Mouse (Mus musculus): ENCODE measurements around the gene Maco1. TPM values are rescaled to one million over a fixed set of nuclear protein-coding genes. Genes with fewer than 3 reads are reported as not detected.
"Not testable (repeated sequence)": the region's sequence is repeated elsewhere in the genome, so short reads cannot be mapped to it uniquely, and the experiment has no call there.

Gene Maco1
- polyA plus RNA-seq, 1 experiment, result 47.7 TPM

DNA sequence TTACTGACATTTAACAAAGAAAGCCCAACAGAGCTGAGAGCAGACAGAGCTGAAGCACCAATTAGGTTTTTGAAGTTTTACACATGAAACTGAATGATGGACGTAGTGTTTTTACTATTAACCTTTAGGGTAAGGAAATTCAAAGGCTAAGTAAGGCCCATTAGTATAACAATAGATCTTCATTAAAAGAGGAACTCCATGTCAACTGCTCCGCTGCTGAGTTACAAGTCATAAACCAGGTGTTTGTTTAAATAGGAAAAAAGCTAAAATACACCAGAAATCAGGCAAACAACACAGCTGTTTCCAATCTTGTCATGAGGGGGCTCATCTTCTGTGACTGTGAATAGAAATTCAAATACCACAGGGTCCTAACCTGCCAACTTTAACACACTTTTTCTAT lies 1.9 kb downstream of the Maco1 start:
- WGBS, result 48% methylated on average over 2 of the region's 2 CpGs
- Histone ChIP-seq H3K4me1 (ENCODE audit: control insufficient read depth, insufficient read depth, low read length) (peaks cover 5% of the 10 kb centered on the region; the same call in 1 of the 2 replicates), H3K27ac (ENCODE audit: insufficient read depth, low read length) (no peak overlapping the region), H3K4me3 (replicated peaks; ENCODE audit: insufficient read depth, low read depth, low read length) (peak overlapping the region; percentile 14), H3K27me3 (ENCODE audit: control insufficient read depth, insufficient read depth, low read length) (no peaks in the 10 kb centered on the region)
- TF ChIP-seq CTCF (IDR thresholded peaks at IDR 0.05; ENCODE audit: borderline replicate concordance, insufficient read depth, low read depth, low read length), result no peak
- TF ChIP-seq POLR2A (IDR thresholded peaks at IDR 0.05; ENCODE audit: borderline replicate concordance, insufficient read depth, low read length), result no peak
- DNase-seq, result no peak

- TF ChIP-seq CTCF (IDR thresholded peaks at IDR 0.05; ENCODE audit: borderline replicate concordance, insufficient read depth, low read depth, low read length), result no peak
- TF ChIP-seq POLR2A (IDR thresholded peaks at IDR 0.05; ENCODE audit: borderline replicate concordance, insufficient read depth, low read length), result no peak
- Histone ChIP-seq H3K4me3 (replicated peaks; ENCODE audit: insufficient read depth, low read depth, low read length) (peak overlapping the region; percentile 34), H3K27ac (ENCODE audit: insufficient read depth, low read length) (no peak overlapping the region), H3K4me1 (ENCODE audit: control insufficient read depth, insufficient read depth, low read length) (peaks cover 9% of the 10 kb centered on the region), H3K27me3 (ENCODE audit: control insufficient read depth, insufficient read depth, low read length) (no peaks in the 10 kb centered on the region)
- 17% methylated on average over 4 of the region's 4 CpGs for WGBS
- DNase-seq, result no peak
These were observed 2.6 kb downstream of the Maco1 start for GRCm38 (mm10) chr4:134850551-134850950.

- Histone ChIP-seq H3K27me3 (ENCODE audit: control insufficient read depth, insufficient read depth, low read length) (no peaks in the 10 kb centered on the region), H3K4me1 (ENCODE audit: control insufficient read depth, insufficient read depth, low read length) (peaks cover 14% of the 10 kb centered on the region), H3K27ac (ENCODE audit: insufficient read depth, low read length) (no peak overlapping the region), H3K4me3 (replicated peaks; ENCODE audit: insufficient read depth, low read depth, low read length) (no peak overlapping the region)
- no peak for TF ChIP-seq POLR2A (IDR thresholded peaks at IDR 0.05; ENCODE audit: borderline replicate concordance, insufficient read depth, low read length)
- TF ChIP-seq CTCF (IDR thresholded peaks at IDR 0.05; ENCODE audit: borderline replicate concordance, insufficient read depth, low read depth, low read length), result no peak
- no peak for DNase-seq
- WGBS, result 77% methylated on average over 4 of the region's 4 CpGs
These were observed 5.6 kb downstream of the Maco1 start for GRCm38 (mm10) chr4:134847587-134847986.

- peak in 1 of 2 experiments; percentile 41 for DNase-seq
- H3K4me3 ChIP-seq (replicated peaks; ENCODE audit: insufficient read depth, low read depth, low read length), result no peak overlapping the region
- TF ChIP-seq POLR2A (IDR thresholded peaks at IDR 0.05; ENCODE audit: borderline replicate concordance, insufficient read depth, low read length), result no peak
- no peak for TF ChIP-seq CTCF (IDR thresholded peaks at IDR 0.05; ENCODE audit: borderline replicate concordance, insufficient read depth, low read depth, low read length)
- H3K27ac ChIP-seq (ENCODE audit: insufficient read depth, low read length), result no peak overlapping the region
- peaks cover 14% of the 10 kb centered on the region for H3K4me1 ChIP-seq (ENCODE audit: control insufficient read depth, insufficient read depth, low read length)
- no peaks in the 10 kb centered on the region for H3K27me3 ChIP-seq (ENCODE audit: control insufficient read depth, insufficient read depth, low read length)
- WGBS, result 40% methylated on average over 4 of the region's 4 CpGs
These were observed 9.6 kb downstream of the Maco1 start for GRCm38 (mm10) chr4:134843566-134843965.

- TF ChIP-seq POLR2A (IDR thresholded peaks at IDR 0.05; ENCODE audit: borderline replicate concordance, insufficient read depth, low read length) (no peak), CTCF (IDR thresholded peaks at IDR 0.05; ENCODE audit: borderline replicate concordance, insufficient read depth, low read depth, low read length) (no peak)
- no peaks in the 10 kb centered on the region for H3K27me3 ChIP-seq (ENCODE audit: control insufficient read depth, insufficient read depth, low read length)
- DNase-seq, result no peak
- 91% methylated on average over 1 of the region's 1 CpGs for WGBS
- peaks cover 5% of the 10 kb centered on the region for H3K4me1 ChIP-seq (ENCODE audit: control insufficient read depth, insufficient read depth, low read length)
- H3K27ac ChIP-seq (ENCODE audit: insufficient read depth, low read length), result no peak overlapping the region
- H3K4me3 ChIP-seq (replicated peaks; ENCODE audit: insufficient read depth, low read depth, low read length), result no peak overlapping the region
These were observed 12.9 kb downstream of the Maco1 start for GRCm38 (mm10) chr4:134840231-134840630.

GRCm38 (mm10) chr4:134838706-134839105 lies 14.4 kb downstream of the Maco1 start:
- H3K4me3 ChIP-seq (replicated peaks; ENCODE audit: insufficient read depth, low read depth, low read length); DNase-seq; H3K27ac ChIP-seq (ENCODE audit: insufficient read depth, low read length); H3K27me3 ChIP-seq (ENCODE audit: control insufficient read depth, insufficient read depth, low read length); H3K4me1 ChIP-seq (ENCODE audit: control insufficient read depth, insufficient read depth, low read length): not testable (repeated sequence)
- 85% methylated on average over 3 of the region's 3 CpGs for WGBS

DNA sequence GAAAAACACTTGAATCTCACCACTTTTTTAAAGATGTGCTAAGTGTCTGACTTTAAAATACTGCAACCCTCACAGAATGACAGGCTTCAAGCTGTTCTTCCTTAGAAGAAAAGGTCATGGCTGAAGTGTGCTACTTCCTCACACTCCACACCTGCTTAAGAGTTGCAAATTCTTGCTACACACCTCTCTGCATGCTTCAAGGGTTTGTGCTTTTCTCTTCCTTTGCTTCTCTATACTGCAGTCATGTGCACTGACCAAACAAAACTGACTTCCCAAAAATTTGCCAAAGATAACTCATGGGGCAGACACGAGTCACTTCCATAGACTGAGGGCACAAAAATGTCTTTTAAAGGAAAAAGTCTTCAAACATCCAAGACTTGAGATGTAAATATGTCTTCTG lies 14.9 kb downstream of the Maco1 start:
- Histone ChIP-seq H3K4me1 (ENCODE audit: control insufficient read depth, insufficient read depth, low read length) (peaks cover 2% of the 10 kb centered on the region; the same call in 1 of the 2 replicates), H3K27me3 (ENCODE audit: control insufficient read depth, insufficient read depth, low read length) (no peaks in the 10 kb centered on the region), H3K4me3 (replicated peaks; ENCODE audit: insufficient read depth, low read depth, low read length) (no peak overlapping the region), H3K27ac (ENCODE audit: insufficient read depth, low read length) (no peak overlapping the region)
- no peak for TF ChIP-seq POLR2A (IDR thresholded peaks at IDR 0.05; ENCODE audit: borderline replicate concordance, insufficient read depth, low read length)
- no peak for TF ChIP-seq CTCF (IDR thresholded peaks at IDR 0.05; ENCODE audit: borderline replicate concordance, insufficient read depth, low read depth, low read length)
- WGBS, result 59% methylated on average over 1 of the region's 1 CpGs
- no peak for DNase-seq

DNA sequence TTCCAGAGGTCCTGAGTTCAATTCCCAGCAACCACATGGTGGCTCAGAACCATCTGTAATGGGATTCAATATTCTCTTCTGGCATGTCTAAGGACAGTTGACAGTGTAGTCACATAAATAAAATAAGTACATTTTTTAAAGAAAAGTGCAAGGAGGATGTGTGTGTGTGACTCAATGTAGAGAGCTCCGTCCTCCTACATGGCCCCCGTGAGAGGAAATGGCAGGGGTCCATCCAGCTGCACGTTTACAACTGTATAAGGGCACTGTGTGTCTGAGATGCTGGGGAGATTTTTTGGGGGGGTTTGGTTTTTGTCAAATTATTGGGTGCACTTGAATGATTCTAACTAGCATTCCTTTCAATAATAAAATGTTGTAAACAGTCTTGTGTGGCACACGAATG lies 17.7 kb downstream of the Maco1 start:
- 82% methylated on average over 4 of the region's 4 CpGs for WGBS
- TF ChIP-seq CTCF (IDR thresholded peaks at IDR 0.05; ENCODE audit: borderline replicate concordance, insufficient read depth, low read depth, low read length), result no peak
- no peak for TF ChIP-seq POLR2A (IDR thresholded peaks at IDR 0.05; ENCODE audit: borderline replicate concordance, insufficient read depth, low read length)
- H3K4me1 ChIP-seq (ENCODE audit: control insufficient read depth, insufficient read depth, low read length), result peaks cover 2% of the 10 kb centered on the region; the same call in 1 of the 2 replicates
- H3K27me3 ChIP-seq (ENCODE audit: control insufficient read depth, insufficient read depth, low read length), result no peaks in the 10 kb centered on the region
- H3K4me3 ChIP-seq (replicated peaks; ENCODE audit: insufficient read depth, low read depth, low read length), result no peak overlapping the region
- DNase-seq, result no peak
- no peak overlapping the region for H3K27ac ChIP-seq (ENCODE audit: insufficient read depth, low read length)

All from cerebellum, adult 2 months (tissue).